Mouse (Mus musculus) 3T3-L1 (cell line): ENCODE measurements at regions not wholly inside any gene's neighbourhood (a gene's known extent, or its start where the extent isn't known, plus 50 kb on each side); places are given as distances from the start of the nearest gene placed in this dataset.

ENCODE experiments used
- DNase-seq: peaks from one replicate; pipeline ENCODE4 v3.0.0-alpha.2; 2015; ENCODE audit warnings: low read depth, low spot score

- DNase-seq = no peak
Measured at GRCm38 (mm10) chr3:155979636-155980035, 582.0 kb upstream of the Negr1 start.

- no peak for DNase-seq
Measured at GRCm38 (mm10) chr3:155994044-155994443, 567.5 kb upstream of the Negr1 start.

- DNase-seq = peak; percentile 80
Measured at GRCm38 (mm10) chr3:156017676-156018230, 543.8 kb upstream of the Negr1 start.

GRCm38 (mm10) chr3:156028602-156029188 lies 532.9 kb upstream of the Negr1 start:
- no peak for DNase-seq

GRCm38 (mm10) chr3:156070257-156070656 lies 491.3 kb upstream of the Negr1 start:
- no peak for DNase-seq

GRCm38 (mm10) chr3:156082268-156082667 lies 479.3 kb upstream of the Negr1 start:
- DNase-seq = no peak

GRCm38 (mm10) chr3:156093689-156094088 lies 467.9 kb upstream of the Negr1 start:
- no peak for DNase-seq

- no peak for DNase-seq
Measured at GRCm38 (mm10) chr3:156094990-156095389, 466.6 kb upstream of the Negr1 start.

GRCm38 (mm10) chr3:156105788-156106187 lies 455.8 kb upstream of the Negr1 start:
- DNase-seq = no peak

GRCm38 (mm10) chr3:156120341-156120740 lies 441.3 kb upstream of the Negr1 start:
- no peak for DNase-seq

- DNase-seq = no peak
Measured at GRCm38 (mm10) chr3:156131598-156131997, 430.0 kb upstream of the Negr1 start.

- peak; percentile 57 for DNase-seq
Measured at GRCm38 (mm10) chr3:156141355-156141754, 420.2 kb upstream of the Negr1 start.

- no peak for DNase-seq
Measured at GRCm38 (mm10) chr3:156149322-156149721, 412.3 kb upstream of the Negr1 start.

- DNase-seq = no peak
Measured at GRCm38 (mm10) chr3:156170076-156170475, 391.5 kb upstream of the Negr1 start.

- no peak for DNase-seq
Measured at GRCm38 (mm10) chr3:156198688-156199087, 362.9 kb upstream of the Negr1 start.

- DNase-seq = no peak
Measured at GRCm38 (mm10) chr3:156199749-156200467, 361.7 kb upstream of the Negr1 start.

- DNase-seq = no peak
Measured at GRCm38 (mm10) chr3:156205246-156205645, 356.3 kb upstream of the Negr1 start.

- DNase-seq = no peak
Measured at GRCm38 (mm10) chr3:156208420-156208819, 353.2 kb upstream of the Negr1 start.

- DNase-seq = no peak
Measured at GRCm38 (mm10) chr3:156210827-156211226, 350.8 kb upstream of the Negr1 start.

GRCm38 (mm10) chr3:156214823-156215222 lies 346.8 kb upstream of the Negr1 start:
- no peak for DNase-seq

- no peak for DNase-seq
Measured at GRCm38 (mm10) chr3:156232111-156232510, 329.5 kb upstream of the Negr1 start.

- no peak for DNase-seq
Measured at GRCm38 (mm10) chr3:156235955-156236354, 325.6 kb upstream of the Negr1 start.

GRCm38 (mm10) chr3:156252256-156252861 lies 309.2 kb upstream of the Negr1 start:
- DNase-seq = no peak
